Mouse (Mus musculus) CH12.LX (cell line): Measurements from ENCODE around the gene Cfap45. TPM values are rescaled to one million over a fixed set of nuclear protein-coding genes. Genes with fewer than 3 reads are reported as not detected.

Source experiments
- DNase-seq: peaks from one replicate; pipeline ENCODE4 v3.0.0-alpha.2; 2013; ENCODE audit errors: extremely low read depth
- H3K27ac ChIP-seq: 2 replicates; pipeline ENCODE4 v1.5.1; 2012; ENCODE audit warnings: low read depth, mild to moderate bottlenecking, control low read depth, moderate library complexity; ENCODE audit not compliant: insufficient read depth
- H3K27me3 ChIP-seq: replicated peaks from 2 replicates; pipeline ENCODE3; 2012; ENCODE audit warnings: inconsistent platforms
- H3K36me3 ChIP-seq, 2 experiments: replicated peaks in 1 of 2; 2 replicates each; pipeline versions ENCODE3 to v1.6.1; 2012; ENCODE audit warnings: inconsistent platforms in 1 of 2, low read length in 1 of 2, mild to moderate bottlenecking in 1 of 2, mixed read lengths in 1 of 2, moderate library complexity in 1 of 2; ENCODE audit not compliant: control insufficient read depth in 1 of 2, insufficient read depth in 1 of 2
- H3K4me1 ChIP-seq, 2 experiments: 2 replicates each; pipeline ENCODE4 v1.6.1; 2012; ENCODE audit warnings: inconsistent platforms in 1 of 2, moderate library complexity in 1 of 2; ENCODE audit not compliant: insufficient read depth in 2 of 2, control insufficient read depth in 1 of 2
- H3K4me2 ChIP-seq: 2 replicates; pipeline ENCODE4 v1.6.1; 2012; ENCODE audit warnings: low read depth, mild to moderate bottlenecking, control low read depth; ENCODE audit not compliant: poor library complexity, insufficient read depth, severe bottlenecking
- H3K4me3 ChIP-seq, 3 experiments: fragments of 150-350 bp in 1 of 3; sonication (generic) in 1 of 3; replicated peaks in 1 of 3; 2 replicates each; pipeline versions ENCODE3 to v1.5.1; 2011 to 2012; ENCODE audit warnings: low read depth in 2 of 3, low read length in 2 of 3, mild to moderate bottlenecking in 2 of 3, moderate library complexity in 2 of 3, control low read depth in 1 of 3, improper control_type of control experiment in 1 of 3, inconsistent platforms in 1 of 3, mixed read lengths in 1 of 3; ENCODE audit not compliant: poor library complexity in 1 of 3
- H3K79me2 ChIP-seq: replicated peaks from 2 replicates; pipeline ENCODE4 v1.6.1; 2012; ENCODE audit warnings: mild to moderate bottlenecking, moderate library complexity; ENCODE audit not compliant: control insufficient read depth, poor library complexity, insufficient read depth, severe bottlenecking; ENCODE audit errors: extremely low read depth
- H3K9ac ChIP-seq: 2 replicates; pipeline ENCODE4 v1.6.1; 2012; ENCODE audit warnings: low read depth, mild to moderate bottlenecking, control low read depth, moderate library complexity; ENCODE audit not compliant: insufficient read depth
- H3K9me3 ChIP-seq: replicated peaks from 2 replicates; pipeline ENCODE3; 2012; ENCODE audit warnings: low read length, inconsistent platforms, mixed read lengths
- BHLHE40 ChIP-seq: IDR thresholded peaks from 2 replicates; pipeline ENCODE4 v1.6.1; 2011; ENCODE audit warnings: mild to moderate bottlenecking, low read depth, low read length, improper control_type of control experiment
- CHD2 ChIP-seq: IDR thresholded peaks from 2 replicates; pipeline ENCODE4 v1.6.1; 2011; ENCODE audit warnings: low read length, improper control_type of control experiment
- CTCF ChIP-seq, 2 experiments: IDR thresholded peaks in 1 of 2; conservative IDR thresholded peaks in 1 of 2; 2 replicates each; pipeline ENCODE4 v1.5.1; 2011 to 2012; ENCODE audit warnings: low read depth in 2 of 2, low read length in 2 of 2, improper control_type of control experiment in 1 of 2, inconsistent platforms in 1 of 2, mild to moderate bottlenecking in 1 of 2, moderate library complexity in 1 of 2
- E2F4 ChIP-seq: IDR thresholded peaks from 2 replicates; pipeline ENCODE4 v1.6.1; 2011; ENCODE audit warnings: low read depth, low read length, improper control_type of control experiment; ENCODE audit not compliant: insufficient replicate concordance
- ELF1 ChIP-seq: IDR thresholded peaks from 2 replicates; pipeline ENCODE4 v1.6.1; 2014; ENCODE audit warnings: low read depth, mild to moderate bottlenecking, inconsistent platforms, low read length, improper control_type of control experiment
- ETS1 ChIP-seq: conservative IDR thresholded peaks from 2 replicates; pipeline ENCODE4 v1.6.1; 2012; ENCODE audit warnings: low read depth, mild to moderate bottlenecking, inconsistent platforms, low read length, improper control_type of control experiment, moderate library complexity
- HCFC1 ChIP-seq: IDR thresholded peaks from 2 replicates; pipeline ENCODE4 v1.6.1; 2012; ENCODE audit warnings: low read depth, mild to moderate bottlenecking, inconsistent platforms, low read length, improper control_type of control experiment
- IRF4 ChIP-seq: IDR thresholded peaks from 2 replicates; pipeline ENCODE4 v1.6.1; 2014; ENCODE audit warnings: low read depth, mild to moderate bottlenecking, inconsistent platforms, low read length, improper control_type of control experiment
- JUND ChIP-seq: conservative IDR thresholded peaks from 2 replicates; pipeline ENCODE4 v1.6.1; 2011; ENCODE audit warnings: low read depth, low read length, improper control_type of control experiment
- MAFK ChIP-seq: IDR thresholded peaks from 2 replicates; pipeline ENCODE4 v1.6.1; 2011; ENCODE audit warnings: low read length, improper control_type of control experiment; ENCODE audit not compliant: insufficient replicate concordance
- MAX ChIP-seq: IDR thresholded peaks from 2 replicates; pipeline ENCODE4 v1.6.1; 2011; ENCODE audit warnings: low read length, improper control_type of control experiment
- MEF2A ChIP-seq: IDR thresholded peaks from 2 replicates; pipeline ENCODE4 v1.6.1; 2014; ENCODE audit warnings: low read depth, mild to moderate bottlenecking, inconsistent platforms, low read length, improper control_type of control experiment, borderline replicate concordance
- MYC ChIP-seq: IDR thresholded peaks from 2 replicates; pipeline ENCODE4 v1.6.1; 2011; ENCODE audit warnings: low read depth, mild to moderate bottlenecking, improper control_type of control experiment, low read length
- NELFE ChIP-seq: IDR thresholded peaks from 2 replicates; pipeline ENCODE4 v1.6.1; 2011; ENCODE audit warnings: low read depth, low read length, improper control_type of control experiment
- NRF1 ChIP-seq: IDR thresholded peaks from 2 replicates; pipeline ENCODE4 v1.6.1; 2014; ENCODE audit warnings: low read depth, mild to moderate bottlenecking, inconsistent platforms, low read length, improper control_type of control experiment, moderate library complexity
- POLR2A ChIP-seq: IDR thresholded peaks from 2 replicates; pipeline ENCODE4 v1.6.1; 2011; ENCODE audit warnings: low read depth, mild to moderate bottlenecking, improper control_type of control experiment, low read length
- RAD21 ChIP-seq: IDR thresholded peaks from 2 replicates; pipeline ENCODE4 v1.6.1; 2011; ENCODE audit warnings: low read depth, mild to moderate bottlenecking, low read length, improper control_type of control experiment, moderate library complexity
- RCOR1 ChIP-seq: conservative IDR thresholded peaks from 2 replicates; pipeline ENCODE4 v1.6.1; 2012; ENCODE audit warnings: low read depth, mild to moderate bottlenecking, inconsistent platforms, low read length, improper control_type of control experiment
- SIN3A ChIP-seq: IDR thresholded peaks from 2 replicates; pipeline ENCODE4 v1.6.1; 2012; ENCODE audit warnings: low read length, improper control_type of control experiment, inconsistent platforms
- SMC3 ChIP-seq: IDR thresholded peaks from 2 replicates; pipeline ENCODE4 v1.6.1; 2011; ENCODE audit warnings: low read depth, low read length, improper control_type of control experiment
- TCF12 ChIP-seq: IDR thresholded peaks from 2 replicates; pipeline ENCODE4 v1.6.1; 2014; ENCODE audit warnings: low read depth, mild to moderate bottlenecking, inconsistent platforms, low read length, improper control_type of control experiment
- UBTF ChIP-seq: IDR thresholded peaks from 2 replicates; pipeline ENCODE4 v1.6.1; 2012; ENCODE audit warnings: low read depth, mild to moderate bottlenecking, inconsistent platforms, low read length, improper control_type of control experiment, moderate library complexity
- USF1 ChIP-seq: IDR thresholded peaks from 2 replicates; pipeline ENCODE4 v1.6.1; 2014; ENCODE audit warnings: low read depth, mild to moderate bottlenecking, inconsistent platforms, low read length, improper control_type of control experiment
- ZC3H11A ChIP-seq: IDR thresholded peaks from 2 replicates; pipeline ENCODE4 v1.6.1; 2012; ENCODE audit warnings: low read depth, mild to moderate bottlenecking, inconsistent platforms, low read length, improper control_type of control experiment
- ZMIZ1 ChIP-seq: IDR thresholded peaks from 2 replicates; pipeline ENCODE4 v1.6.1; 2012; ENCODE audit warnings: low read depth, mild to moderate bottlenecking, inconsistent platforms, low read length, improper control_type of control experiment
- ZNF384 ChIP-seq: IDR thresholded peaks from 2 replicates; pipeline ENCODE4 v1.6.1; 2012; ENCODE audit warnings: low read depth, low read length, improper control_type of control experiment, inconsistent platforms
- dilution Hi-C: fragments of 300-500 bp; cut with MboI; formaldehyde crosslinking; loops from 2 replicates; pipeline ENCODE4 v1.14.3; 2020; ENCODE audit warnings: low sequenced_read_pairs; ENCODE audit not compliant: extremely low pct_unique_long_range_greater_than_20kb, extremely low pct_ligation_motif_present
- in situ Hi-C: fragments of 300-500 bp; cut with MboI; formaldehyde crosslinking; loops from 3 replicates; pipeline ENCODE4 v1.14.3; 2019; ENCODE audit warnings: low sequenced_read_pairs, low pct_ligation_motif_present, low pct_unique_long_range_greater_than_20kb, mixed read lengths
- polyA plus RNA-seq: library from polyadenylated mRNA; unstranded; fragments of >175 nt; gene quantifications from 2 replicates; pipeline ENCODE4 v1.2.1, GENCODE M21; 2012; ENCODE audit warnings: low read depth; ENCODE audit not compliant: insufficient read length
- total RNA-seq, 2 experiments: library from RNA; depleted of rRNA; stranded (reverse); fragments of 300-350 nt in 1 of 2; fragments of >200 nt in 1 of 2; gene quantifications; 2 replicates each; pipeline ENCODE4 v1.2.3; 2012 to 2014

Gene Cfap45
- total and polyA plus RNA-seq, 3 experiments: not detected

DNA sequence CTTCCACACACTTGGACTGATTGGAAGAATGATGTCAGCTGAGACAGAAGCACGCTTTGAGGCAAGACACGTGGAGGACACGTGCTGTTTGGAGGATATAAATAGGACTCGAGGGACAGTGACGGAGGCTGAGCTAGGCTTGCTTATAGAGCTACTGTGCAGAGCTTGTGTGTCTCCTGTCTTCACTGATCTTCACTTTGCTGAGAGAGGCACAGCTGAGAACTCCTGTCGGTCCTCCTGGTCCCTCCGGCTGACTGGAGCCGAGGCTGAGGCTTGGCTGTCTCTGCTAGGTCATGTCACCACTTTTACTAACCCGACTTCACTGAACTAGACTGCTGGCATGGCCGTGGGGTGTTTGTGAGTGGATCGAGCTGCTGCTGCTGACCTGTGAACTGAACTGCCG is 3.1 kb downstream of the Cfap45 start:
- Histone ChIP-seq H3K27ac (no peak overlapping the region), H3K9me3 (no peaks in the 10 kb centered on the region), H3K79me2 (no peaks in the 10 kb centered on the region), H3K4me1 (peaks cover 15 to 42% of the 10 kb centered on the region in 2 experiments), H3K27me3 (peaks cover 12% of the 10 kb centered on the region), H3K4me3 (no peak overlapping the region), H3K4me2 (no peak overlapping the region), H3K9ac (no peak overlapping the region), H3K36me3 (no peaks in the 10 kb centered on the region)
- TF ChIP-seq MAX (peak; percentile 91), ZNF384 (no peak), BHLHE40 (peak; percentile 78), CTCF (conservative IDR thresholded peaks at IDR 0.05 in 1 of 2, IDR thresholded peaks at IDR 0.05 in 1 of 2; ENCODE audit: low read depth in 2 of 2, low read length in 2 of 2) (no peak), USF1 (no peak), CHD2 (no peak), MYC (peak; percentile 73; the same call in 1 of the 2 replicates)
- in situ Hi-C loops: no loop called here
- no peak for DNase-seq
- dilution Hi-C loops: no loop called here

DNA sequence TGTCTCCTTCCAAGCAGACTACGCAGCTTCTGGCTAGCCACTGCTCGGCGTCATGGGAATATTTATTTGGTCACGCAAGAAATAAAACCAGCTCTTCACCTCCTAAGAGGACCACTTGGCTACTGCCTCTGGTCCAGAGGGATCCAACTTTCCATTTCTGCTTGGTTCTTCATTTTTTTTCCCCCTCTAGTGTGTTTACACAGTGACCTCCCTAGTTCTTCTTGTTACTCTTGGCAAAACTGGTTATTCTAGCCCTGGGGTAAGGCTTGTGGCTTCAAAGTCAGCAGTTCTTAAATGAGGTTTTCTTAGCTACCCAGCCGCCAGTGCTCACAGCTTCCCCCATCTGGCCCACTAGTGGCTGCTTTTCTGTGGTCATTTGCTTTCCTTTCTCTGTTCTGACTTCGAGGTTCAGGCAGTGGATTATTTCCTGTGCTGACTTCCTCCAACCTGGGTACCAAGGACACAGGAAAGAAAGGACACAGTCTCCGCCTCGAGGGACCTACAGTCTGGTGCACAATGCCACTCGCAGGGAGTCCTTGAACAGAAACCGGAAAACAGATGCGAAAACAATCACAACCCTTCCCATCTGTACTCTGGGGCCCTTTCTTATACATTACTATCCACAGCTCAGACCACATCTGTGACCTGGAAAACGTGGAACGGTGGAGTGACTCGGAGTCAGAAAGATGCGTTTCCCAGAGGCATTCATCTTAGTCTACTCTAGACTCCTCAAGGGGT is 4.6 kb downstream of the Cfap45 start:
- H3K27me3 ChIP-seq: peaks cover 12% of the 10 kb centered on the region
- no peak overlapping the region for H3K9ac ChIP-seq
- no peaks in the 10 kb centered on the region for H3K9me3 ChIP-seq
- no peak for DNase-seq
- in situ Hi-C loops (no loop called here), dilution Hi-C loops (no loop called here)
- no peaks in the 10 kb centered on the region for H3K79me2 ChIP-seq
- TF ChIP-seq MAFK: no peak
- TF ChIP-seq ZNF384: peak; percentile 9; the same call in 1 of the 2 replicates
- TF ChIP-seq UBTF: no peak
- TF ChIP-seq ZMIZ1: no peak
- peak in 1 of 2 experiments; percentile 57; a peak in 2 of 4 replicates for TF ChIP-seq CTCF (conservative IDR thresholded peaks at IDR 0.05 in 1 of 2, IDR thresholded peaks at IDR 0.05 in 1 of 2; ENCODE audit: low read depth in 2 of 2, low read length in 2 of 2)
- TF ChIP-seq RAD21: peak; percentile 2
- no peak for TF ChIP-seq MEF2A
- TF ChIP-seq RCOR1: no peak
- peak; percentile 36; the same call in 1 of the 2 replicates for TF ChIP-seq ETS1
- no peak for TF ChIP-seq CHD2
- TF ChIP-seq IRF4: peak; percentile 32
- peak; percentile 47; the same call in 1 of the 2 replicates for TF ChIP-seq SIN3A
- TF ChIP-seq TCF12: peak; percentile 34; the same call in 1 of the 2 replicates
- TF ChIP-seq ZC3H11A: no peak
- no peak for TF ChIP-seq E2F4
- TF ChIP-seq NELFE: no peak
- peak; percentile 35 for TF ChIP-seq SMC3
- TF ChIP-seq BHLHE40: no peak; the same call in 1 of the 2 replicates
- no peak for TF ChIP-seq JUND
- TF ChIP-seq HCFC1: no peak; the same call in 1 of the 2 replicates
- peak; percentile 52 for TF ChIP-seq ELF1
- no peak for TF ChIP-seq POLR2A
- TF ChIP-seq NRF1: 0 out of 2 replicates have a peak, but pooled peaks have one; percentile 15
- peaks cover 15 to 48% of the 10 kb centered on the region in 2 experiments for H3K4me1 ChIP-seq
- no peaks in the 10 kb centered on the region for H3K36me3 ChIP-seq
- no peak overlapping the region for H3K4me3 ChIP-seq
- no peak overlapping the region for H3K27ac ChIP-seq
- peak overlapping the region; percentile 33; the same call in 1 of the 2 replicates for H3K4me2 ChIP-seq
